Mouse (Mus musculus): ENCODE measurements around the gene Ptn. TPM values are rescaled to one million over a fixed set of nuclear protein-coding genes. Genes with fewer than 3 reads are reported as not detected.

Ptn gene
- total and polyA plus RNA-seq, 2 experiments from 2014 or later, result 51.3 to 141 TPM

GRCm38 (mm10) chr6:36775647-36776360 lies 34.2 kb downstream of the Ptn start:
- no peak overlapping the region for H3K4me2 ChIP-seq (ENCODE audit: low read depth, low read length)
- no peaks in the 10 kb centered on the region for H3K36me3 ChIP-seq (replicated peaks; ENCODE audit: control insufficient read depth, insufficient read depth, low read length)
- DNase-seq (ENCODE audit: low spot score) (no peak), ATAC-seq (ENCODE audit: insufficient read depth, low read depth) (no peak)
- H3K27ac ChIP-seq (ENCODE audit: low read depth), result no peak overlapping the region
- H3K4me1 ChIP-seq (ENCODE audit: control insufficient read depth, insufficient read depth), result peaks cover 11% of the 10 kb centered on the region
- H3K9ac ChIP-seq (replicated peaks; ENCODE audit: low read depth, low read length), result no peak overlapping the region
- TF ChIP-seq EP300 (IDR thresholded peaks at IDR 0.05; ENCODE audit: low read depth) (no peak), CTCF (IDR thresholded peaks at IDR 0.05; ENCODE audit: low read depth) (no peak)
- WGBS, result 91% methylated on average over 10 of the region's 10 CpGs
- no peaks in the 10 kb centered on the region for H3K27me3 ChIP-seq (ENCODE audit: control insufficient read depth, insufficient read depth, low read length)
- H3K4me3 ChIP-seq (ENCODE audit: low read depth, low read length), result no peak overlapping the region
- H3K9me3 ChIP-seq (replicated peaks; ENCODE audit: control insufficient read depth, low read length), result no peaks in the 10 kb centered on the region

- H3K9ac ChIP-seq (replicated peaks; ENCODE audit: low read depth, low read length), result no peak overlapping the region
- H3K4me2 ChIP-seq (ENCODE audit: low read depth, low read length), result no peak overlapping the region
- H3K36me3 ChIP-seq (replicated peaks; ENCODE audit: control insufficient read depth, insufficient read depth, low read length), result no peaks in the 10 kb centered on the region
- WGBS, result 77% methylated on average over 2 of the region's 2 CpGs
- no peak overlapping the region for H3K27ac ChIP-seq (ENCODE audit: low read depth)
- no peaks in the 10 kb centered on the region for H3K27me3 ChIP-seq (ENCODE audit: control insufficient read depth, insufficient read depth, low read length)
- H3K4me3 ChIP-seq (ENCODE audit: low read depth, low read length), result no peak overlapping the region
- H3K4me1 ChIP-seq (ENCODE audit: control insufficient read depth, insufficient read depth), result peaks cover 5% of the 10 kb centered on the region
- H3K9me3 ChIP-seq (replicated peaks; ENCODE audit: control insufficient read depth, low read length), result no peaks in the 10 kb centered on the region
- DNase-seq (ENCODE audit: low spot score) (no peak), ATAC-seq (ENCODE audit: insufficient read depth, low read depth) (no peak)
- TF ChIP-seq CTCF (IDR thresholded peaks at IDR 0.05; ENCODE audit: low read depth) (no peak), EP300 (IDR thresholded peaks at IDR 0.05; ENCODE audit: low read depth) (no peak)
Observed at GRCm38 (mm10) chr6:36772541-36772940, 37.5 kb downstream of the Ptn start.

- no peak overlapping the region for H3K27ac ChIP-seq (ENCODE audit: low read depth)
- H3K4me1 ChIP-seq (ENCODE audit: control insufficient read depth, insufficient read depth), result no peaks in the 10 kb centered on the region
- 77% methylated on average over 3 of the region's 3 CpGs for WGBS
- no peaks in the 10 kb centered on the region for H3K36me3 ChIP-seq (replicated peaks; ENCODE audit: control insufficient read depth, insufficient read depth, low read length)
- ATAC-seq (ENCODE audit: insufficient read depth, low read depth), result no peak
- H3K4me2 ChIP-seq (ENCODE audit: low read depth, low read length), result no peak overlapping the region
- TF ChIP-seq EP300 (IDR thresholded peaks at IDR 0.05; ENCODE audit: low read depth) (no peak), CTCF (IDR thresholded peaks at IDR 0.05; ENCODE audit: low read depth) (no peak)
- H3K9ac ChIP-seq (replicated peaks; ENCODE audit: low read depth, low read length), result no peak overlapping the region
- no peaks in the 10 kb centered on the region for H3K9me3 ChIP-seq (replicated peaks; ENCODE audit: control insufficient read depth, low read length)
- no peak overlapping the region for H3K4me3 ChIP-seq (ENCODE audit: low read depth, low read length)
- H3K27me3 ChIP-seq (ENCODE audit: control insufficient read depth, insufficient read depth, low read length), result no peaks in the 10 kb centered on the region
- DNase-seq (ENCODE audit: low spot score), result no peak
Observed at GRCm38 (mm10) chr6:36769012-36769411, 41.0 kb downstream of the Ptn start.

- Histone ChIP-seq H3K27ac (ENCODE audit: low read depth) (no peak overlapping the region), H3K4me2 (ENCODE audit: low read depth, low read length) (no peak overlapping the region), H3K4me1 (ENCODE audit: control insufficient read depth, insufficient read depth) (no peaks in the 10 kb centered on the region), H3K36me3 (replicated peaks; ENCODE audit: control insufficient read depth, insufficient read depth, low read length) (no peaks in the 10 kb centered on the region), H3K9me3 (replicated peaks; ENCODE audit: control insufficient read depth, low read length) (no peaks in the 10 kb centered on the region), H3K9ac (replicated peaks; ENCODE audit: low read depth, low read length) (no peak overlapping the region), H3K27me3 (ENCODE audit: control insufficient read depth, insufficient read depth, low read length) (no peaks in the 10 kb centered on the region), H3K4me3 (ENCODE audit: low read depth, low read length) (no peak overlapping the region)
- no peak for TF ChIP-seq CTCF (IDR thresholded peaks at IDR 0.05; ENCODE audit: low read depth)
- TF ChIP-seq EP300 (IDR thresholded peaks at IDR 0.05; ENCODE audit: low read depth), result no peak
- ATAC-seq (ENCODE audit: insufficient read depth, low read depth) (no peak), DNase-seq (ENCODE audit: low spot score) (no peak)
- WGBS, result 84% methylated on average over 3 of the region's 3 CpGs
Observed at GRCm38 (mm10) chr6:36766941-36767340, 43.1 kb downstream of the Ptn start.

- WGBS, result 82% methylated on average over 10 of the region's 10 CpGs
- H3K27me3 ChIP-seq (ENCODE audit: control insufficient read depth, insufficient read depth, low read length), result no peaks in the 10 kb centered on the region
- H3K27ac ChIP-seq (ENCODE audit: low read depth), result no peak overlapping the region
- no peaks in the 10 kb centered on the region for H3K4me1 ChIP-seq (ENCODE audit: control insufficient read depth, insufficient read depth)
- H3K9me3 ChIP-seq (replicated peaks; ENCODE audit: control insufficient read depth, low read length), result no peaks in the 10 kb centered on the region
- no peak overlapping the region for H3K4me3 ChIP-seq (ENCODE audit: low read depth, low read length)
- no peak overlapping the region for H3K9ac ChIP-seq (replicated peaks; ENCODE audit: low read depth, low read length)
- no peak for DNase-seq (ENCODE audit: low spot score)
- TF ChIP-seq EP300 (IDR thresholded peaks at IDR 0.05; ENCODE audit: low read depth), result no peak
- TF ChIP-seq CTCF (IDR thresholded peaks at IDR 0.05; ENCODE audit: low read depth), result no peak
- no peak for ATAC-seq (ENCODE audit: insufficient read depth, low read depth)
- H3K4me2 ChIP-seq (ENCODE audit: low read depth, low read length), result no peak overlapping the region
- no peaks in the 10 kb centered on the region for H3K36me3 ChIP-seq (replicated peaks; ENCODE audit: control insufficient read depth, insufficient read depth, low read length)
Observed at GRCm38 (mm10) chr6:36755001-36755885, 54.8 kb downstream of the Ptn start.
